Mouse (Mus musculus): ENCODE measurements around the gene Ddx6.
"Not testable (repeated sequence)": the region's sequence is repeated elsewhere in the genome, so short reads cannot be mapped to it uniquely, and the experiment has no call there.

The Ddx6 gene

DNA sequence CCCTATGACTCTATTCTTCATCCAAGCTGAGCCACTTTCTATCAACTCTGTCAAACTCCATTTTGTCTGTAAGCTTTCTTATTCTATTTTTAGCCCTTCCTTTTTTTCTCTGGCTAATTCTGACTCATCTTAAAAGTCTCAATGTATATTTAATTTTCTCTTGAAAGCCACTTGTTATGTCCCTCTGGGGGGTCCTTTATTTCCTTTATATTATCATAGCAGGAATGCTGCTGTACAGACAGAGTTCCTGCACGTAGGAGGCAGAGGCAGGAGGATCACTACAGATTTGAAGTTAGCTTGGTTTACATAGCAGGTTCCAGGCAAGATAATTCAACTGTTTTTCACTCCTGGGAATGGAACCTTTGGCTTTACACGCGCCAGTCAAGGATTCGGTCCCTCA lies 11.5 kb upstream of the Ddx6 start:
- in situ Hi-C loops (cut with MboI; ENCODE audit: low sequenced_read_pairs): no loop called here

DNA sequence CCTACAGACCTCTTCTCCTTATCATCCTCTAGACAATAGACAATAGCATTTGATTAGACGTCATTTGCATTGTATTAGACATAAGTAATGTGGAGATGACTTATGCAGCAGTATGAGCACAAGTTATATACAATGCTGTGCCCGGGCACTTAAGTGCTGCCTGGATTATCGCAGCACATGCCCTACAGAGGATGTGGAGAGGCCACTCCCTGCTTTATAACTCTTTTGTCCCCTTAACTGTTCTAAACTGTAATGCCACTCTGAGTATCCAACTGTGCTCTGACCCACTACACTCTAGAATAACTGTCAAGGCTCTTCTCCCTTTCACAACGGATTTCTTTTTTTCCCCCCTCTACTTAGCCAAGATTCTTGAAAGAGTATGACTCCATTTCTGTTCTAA lies 10.8 kb upstream of the Ddx6 start:
- in situ Hi-C loops (cut with MboI; ENCODE audit: low sequenced_read_pairs): no loop called here

DNA sequence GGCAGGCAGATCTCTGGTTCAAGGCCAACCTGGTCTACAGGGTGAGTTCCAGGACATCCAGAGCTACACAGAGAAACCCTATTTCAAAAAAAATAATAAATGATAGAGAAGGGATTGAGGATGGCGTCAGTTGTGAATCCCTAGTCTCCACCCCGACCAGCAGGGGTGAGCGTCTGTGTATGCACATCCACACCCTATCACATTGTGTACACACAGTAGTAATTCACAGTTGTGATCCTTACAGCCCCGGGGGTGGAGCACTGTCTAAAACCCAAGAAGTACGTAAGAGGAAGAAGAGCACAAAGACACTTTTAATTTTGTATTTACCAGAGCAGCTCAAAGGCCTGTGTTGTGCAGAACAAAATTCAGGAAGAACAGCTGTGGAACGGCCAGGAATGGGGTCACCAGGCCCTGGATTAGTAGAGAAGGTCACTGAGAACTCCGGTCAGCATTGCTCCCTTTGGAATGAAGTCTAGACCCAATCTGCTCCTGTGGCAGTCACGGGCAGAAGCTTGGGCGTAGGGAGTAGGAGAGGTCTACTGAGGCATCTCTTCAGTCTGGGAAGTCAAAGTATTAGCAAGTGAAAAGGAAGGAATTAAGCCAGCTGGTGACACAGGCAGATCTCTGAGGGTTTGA lies 9.7 kb upstream of the Ddx6 start:
- in situ Hi-C loops (cut with MboI; ENCODE audit: low sequenced_read_pairs): no loop called here

DNA sequence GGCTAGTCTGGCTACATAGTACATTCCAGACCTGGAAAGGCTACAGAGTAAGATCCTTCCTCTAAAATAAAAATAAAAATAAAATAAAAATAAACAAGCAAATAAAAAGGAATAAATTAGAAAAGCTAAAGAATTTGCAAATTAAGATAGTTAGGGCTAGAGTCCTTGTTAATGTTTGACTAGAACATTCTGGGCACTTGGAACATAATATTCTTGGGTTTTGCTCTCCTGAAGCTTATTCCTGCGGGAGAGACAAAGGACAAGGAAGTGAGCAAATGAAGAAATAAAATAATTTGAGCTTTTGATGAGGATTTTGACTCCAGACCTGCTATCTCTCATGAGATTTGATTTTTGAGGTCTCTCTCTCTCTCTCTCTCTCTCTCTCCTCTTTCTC lies 9.2 kb upstream of the Ddx6 start:
- in situ Hi-C loops (cut with MboI; ENCODE audit: low sequenced_read_pairs): no loop called here

DNA sequence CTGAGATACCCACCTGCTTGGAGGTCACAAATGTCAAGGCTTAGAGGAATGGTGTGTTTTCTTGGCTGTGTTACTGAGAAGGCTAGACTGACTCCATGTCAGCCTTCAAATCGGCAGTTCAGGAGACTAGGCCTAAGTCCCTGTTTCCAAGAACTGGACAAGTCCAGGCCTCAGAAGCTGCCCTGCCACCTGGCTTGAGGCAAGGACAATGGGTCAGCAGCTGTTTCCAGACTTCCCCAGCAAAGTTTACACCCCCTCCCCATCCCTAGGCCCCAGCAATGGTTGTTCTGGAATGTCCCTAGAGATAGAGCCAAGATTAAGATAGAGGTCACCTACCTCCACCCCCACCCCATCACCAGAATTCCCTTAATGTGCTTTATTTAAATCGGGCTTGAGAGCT lies 7.0 kb upstream of the Ddx6 start:
- in situ Hi-C loops (cut with MboI; ENCODE audit: low sequenced_read_pairs): no loop called here

DNA sequence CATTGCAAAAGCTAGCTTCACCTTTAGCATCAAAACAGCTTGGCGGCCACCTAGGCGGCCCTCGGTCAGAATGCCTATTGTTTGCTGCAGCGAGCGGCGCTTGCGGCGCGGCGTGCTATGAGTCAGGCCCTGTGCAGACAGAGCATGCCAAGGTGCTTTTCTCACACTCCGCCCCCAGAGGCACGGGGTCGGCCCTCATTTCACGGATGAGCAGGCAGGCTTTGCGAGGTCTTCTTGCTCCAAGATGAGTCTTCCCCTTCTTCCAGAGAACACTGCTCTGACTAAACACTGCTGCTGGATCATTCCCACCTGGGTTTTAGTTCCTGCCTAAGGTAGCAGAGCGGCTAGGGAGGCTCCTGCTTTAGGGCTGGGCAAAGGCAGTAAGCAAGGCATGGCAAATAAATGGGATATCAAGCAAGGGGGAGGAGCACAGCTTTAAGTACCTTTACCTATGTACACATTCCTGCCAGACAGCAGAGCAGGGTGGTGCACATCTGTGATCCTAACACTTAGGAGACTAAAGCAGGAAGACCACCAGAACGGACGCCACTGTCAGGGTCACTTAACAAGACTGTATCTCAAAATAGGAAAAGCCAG lies 5.7 kb upstream of the Ddx6 start:
- in situ Hi-C loops (cut with MboI; ENCODE audit: low sequenced_read_pairs): no loop called here

DNA sequence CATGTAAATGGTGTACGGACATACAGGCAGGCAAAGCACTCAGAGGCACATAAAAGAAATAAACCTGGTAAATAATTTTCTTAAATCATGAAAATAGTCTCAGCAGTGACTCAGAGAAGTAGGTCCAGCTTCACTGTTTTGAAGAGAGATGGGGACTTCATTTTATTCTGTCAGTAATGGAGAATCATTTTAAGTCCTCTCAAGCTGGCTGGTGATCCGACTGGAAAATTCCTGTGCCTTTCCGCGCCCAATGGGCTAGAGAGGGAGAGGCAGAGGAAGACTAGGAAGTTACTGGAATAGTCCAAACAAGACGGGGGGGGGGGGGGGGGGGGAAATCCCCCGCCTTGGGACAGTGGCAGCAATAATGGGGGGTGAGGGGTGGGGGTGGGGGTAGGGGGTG lies 5.1 kb upstream of the Ddx6 start:
- in situ Hi-C loops (cut with MboI; ENCODE audit: low sequenced_read_pairs): loop anchor here (10.0 kb wide), 1 partner anchor 75 kb away; no protein-coding TSS in a partner anchor

DNA sequence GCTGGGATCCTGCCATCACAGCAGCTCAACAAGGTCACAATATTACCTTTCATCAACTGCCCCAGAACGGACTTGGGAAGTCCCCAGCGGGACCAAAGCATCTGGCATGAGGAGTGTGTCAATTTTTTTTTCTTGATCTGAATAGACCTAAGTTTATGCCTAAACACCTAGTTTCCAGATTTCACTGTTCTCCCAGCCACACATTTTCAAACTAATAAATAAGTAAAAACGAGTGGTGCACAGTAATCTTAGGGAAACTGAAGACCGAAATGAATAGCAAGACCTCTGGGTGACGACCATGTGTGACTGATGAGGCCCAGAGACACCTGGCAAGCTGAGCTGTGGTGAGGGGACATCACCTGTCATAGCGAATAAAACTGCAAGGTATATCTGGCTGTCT lies 3.9 kb upstream of the Ddx6 start:
- in situ Hi-C loops (cut with MboI; ENCODE audit: low sequenced_read_pairs): loop anchor here (10.0 kb wide), 1 partner anchor 76 kb away; no protein-coding TSS in a partner anchor

DNA sequence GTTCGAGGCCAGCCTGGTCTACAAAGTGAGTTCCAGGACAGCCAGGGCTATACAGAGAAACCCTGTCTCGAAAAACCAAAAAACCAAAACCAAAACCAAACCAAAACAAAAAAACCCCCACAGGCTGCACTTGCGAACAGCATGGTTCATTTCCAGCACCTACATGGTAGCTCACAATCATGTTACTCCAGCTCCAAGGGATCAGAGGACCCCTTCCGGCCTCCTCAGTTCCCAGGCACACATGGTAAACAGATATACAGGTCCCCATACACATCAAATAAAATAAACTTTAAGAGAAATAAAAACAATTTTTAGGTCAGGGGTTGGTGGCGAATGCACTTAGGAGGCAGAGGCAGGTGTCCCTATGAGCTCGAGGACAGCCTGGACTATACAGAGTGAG lies 1.9 kb upstream of the Ddx6 start:
- in situ Hi-C loops (cut with MboI; ENCODE audit: low sequenced_read_pairs): loop anchor here (10.0 kb wide), 1 partner anchor 78 kb away; no protein-coding TSS in a partner anchor

DNA sequence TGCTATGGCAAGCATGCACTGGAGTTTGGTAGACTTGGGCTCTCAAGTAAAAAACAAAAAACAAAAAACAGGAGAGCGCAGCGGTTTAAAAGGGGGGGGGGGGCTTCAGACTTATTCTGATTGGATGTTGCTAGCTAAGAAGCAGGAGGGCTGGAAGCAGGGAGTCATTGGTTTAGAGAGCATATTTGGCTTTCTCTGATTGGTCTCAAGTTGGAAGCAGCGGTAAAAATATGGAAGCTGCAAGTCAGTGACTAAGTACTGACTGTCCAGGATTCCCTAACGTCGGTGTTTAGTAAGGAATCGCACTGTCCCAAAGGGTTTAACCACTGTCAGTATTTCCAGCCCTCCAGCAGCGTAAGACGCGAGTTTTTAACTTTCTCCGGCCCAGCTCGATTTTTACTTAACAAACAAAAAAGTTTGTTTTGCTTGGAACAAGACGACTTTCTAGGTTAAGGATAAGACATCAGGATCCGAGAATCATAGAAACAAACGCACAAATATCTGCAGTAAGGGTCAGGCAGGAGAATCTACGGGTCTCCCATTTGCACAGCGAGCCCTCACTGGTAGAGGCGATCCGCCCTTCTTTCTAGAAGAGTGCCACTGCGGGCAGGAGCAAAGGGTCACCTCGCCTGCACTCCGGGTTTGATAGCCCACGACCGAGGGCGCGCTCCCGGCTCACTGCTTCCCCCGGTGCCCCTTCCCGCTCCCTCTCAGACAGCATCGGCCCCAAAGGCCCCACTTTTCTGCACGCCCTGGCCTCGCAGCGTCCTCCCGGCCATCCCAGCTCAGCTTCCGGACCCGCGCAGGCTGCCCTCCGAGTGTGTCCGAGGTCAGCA lies 1.0 kb upstream of the Ddx6 start:
- in situ Hi-C loops (cut with MboI; ENCODE audit: low sequenced_read_pairs): loop anchor here (10.0 kb wide), 1 partner anchor 79 kb away; no protein-coding TSS in a partner anchor

DNA sequence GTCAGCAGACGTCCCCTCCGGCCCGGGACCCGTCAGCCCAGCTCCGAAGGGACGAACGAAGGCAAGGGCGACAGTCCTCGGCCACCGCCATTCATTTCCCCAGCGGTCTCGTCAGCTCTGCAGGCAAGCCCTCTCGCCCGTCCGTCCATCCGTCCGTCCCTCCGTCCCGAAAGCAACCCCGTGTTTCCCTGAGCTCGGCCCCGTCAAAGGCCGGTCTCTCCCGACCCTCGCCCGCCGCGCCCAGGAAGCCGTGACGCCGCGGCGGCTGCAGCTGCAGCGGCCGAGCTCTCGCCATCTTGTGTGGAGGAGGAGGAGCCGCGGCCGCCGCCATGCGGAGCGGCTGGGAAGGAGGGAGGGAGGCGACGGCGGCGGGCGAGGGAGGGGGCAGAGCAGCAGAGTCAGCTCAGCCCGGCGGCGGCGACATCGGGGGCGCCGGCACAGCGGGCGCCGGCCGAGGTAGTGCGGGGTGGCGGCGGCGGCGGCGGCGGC lies 358 bp upstream of the Ddx6 start:
- in situ Hi-C loops (cut with MboI; ENCODE audit: low sequenced_read_pairs): loop anchor here (10.0 kb wide), 1 partner anchor 80 kb away; no protein-coding TSS in a partner anchor

DNA sequence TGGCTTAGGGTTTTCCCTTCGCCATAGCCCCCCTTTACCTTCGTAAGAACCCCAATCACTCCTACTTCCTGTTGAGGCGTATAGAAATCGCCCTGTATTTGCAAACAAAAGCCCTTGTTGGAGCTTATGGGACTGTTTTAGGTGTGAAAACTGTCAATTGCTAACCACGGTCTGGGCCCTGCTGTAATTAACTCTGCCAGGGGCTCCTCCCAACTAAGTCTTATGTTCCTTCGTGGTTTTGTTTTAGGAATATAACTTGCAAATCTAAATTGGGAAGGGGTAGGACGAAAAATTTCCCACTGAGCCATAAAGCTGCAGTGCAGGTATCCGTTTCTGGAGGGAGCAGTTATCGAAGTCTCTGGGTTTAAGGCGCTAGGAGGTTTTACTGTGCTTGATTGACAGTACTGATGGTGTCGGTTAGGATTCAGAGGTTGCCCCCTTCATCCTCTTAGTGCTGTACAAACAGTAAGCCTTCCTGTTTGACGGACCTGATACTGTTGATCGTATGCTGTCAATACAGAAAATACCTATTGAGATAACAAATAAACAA lies 999 bp downstream of the Ddx6 start:
- in situ Hi-C loops (cut with MboI; ENCODE audit: low sequenced_read_pairs): loop anchor here (10.0 kb wide), 1 partner anchor 81 kb away; no protein-coding TSS in a partner anchor

DNA sequence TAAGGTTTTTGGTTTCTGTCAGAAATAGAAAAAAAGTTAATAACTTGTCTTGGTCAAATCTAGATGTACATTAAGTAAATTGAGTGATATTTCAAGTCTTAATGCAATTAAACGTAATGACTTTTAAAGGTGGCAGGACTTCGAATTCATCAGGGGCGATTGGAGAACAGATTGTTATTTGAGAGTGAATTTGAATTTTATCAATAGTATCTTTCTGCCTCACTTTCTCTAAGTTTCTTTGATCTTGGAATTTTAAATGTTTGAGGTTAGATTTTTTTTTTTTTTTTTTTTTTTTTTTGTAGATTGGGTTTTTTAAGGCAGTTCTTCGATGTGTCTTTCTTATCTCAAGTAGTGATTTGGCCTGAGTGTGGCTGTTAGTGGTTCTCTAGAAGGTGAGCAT lies 2.0 kb downstream of the Ddx6 start:
- in situ Hi-C loops (cut with MboI; ENCODE audit: low sequenced_read_pairs): loop anchor here (10.0 kb wide), 1 partner anchor 82 kb away; no protein-coding TSS in a partner anchor

DNA sequence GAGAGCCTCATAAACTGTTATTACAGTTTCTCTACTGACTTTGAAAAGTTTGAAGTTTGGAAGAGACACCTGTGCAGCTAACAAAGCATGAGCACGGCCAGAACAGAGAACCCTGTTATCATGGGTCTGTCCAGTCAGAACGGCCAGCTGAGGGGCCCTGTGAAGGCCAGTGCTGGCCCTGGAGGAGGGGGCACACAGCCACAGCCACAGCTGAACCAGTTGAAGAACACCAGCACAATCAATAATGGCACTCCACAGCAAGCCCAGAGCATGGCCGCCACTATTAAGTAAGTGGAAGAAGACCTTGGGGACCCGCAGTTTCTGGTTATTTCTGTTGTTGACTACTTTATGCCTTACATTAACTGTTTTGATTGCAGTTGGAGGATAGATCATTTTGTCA lies 2.6 kb downstream of the Ddx6 start:
- in situ Hi-C loops (cut with MboI; ENCODE audit: low sequenced_read_pairs): loop anchor here (10.0 kb wide), 1 partner anchor 83 kb away; no protein-coding TSS in a partner anchor

DNA sequence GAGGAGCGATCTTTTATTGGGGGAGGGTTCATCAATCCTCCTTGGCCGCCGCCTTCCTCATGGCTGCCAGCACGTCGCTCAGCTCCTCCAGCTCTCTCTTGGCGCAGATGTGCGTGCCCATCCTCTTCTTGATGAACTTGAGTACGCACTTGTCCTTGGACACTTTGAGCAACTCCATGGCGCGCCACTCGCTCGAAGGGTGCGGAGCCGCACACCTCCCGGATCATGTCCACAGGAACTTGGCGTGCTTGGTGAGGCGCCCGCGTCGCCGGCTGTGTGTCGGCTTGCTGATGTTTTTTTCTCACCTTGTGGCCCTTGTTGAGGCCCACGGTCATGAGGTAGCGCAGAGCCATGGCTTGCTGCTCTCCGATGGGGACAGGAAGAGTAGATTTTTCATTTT lies 5.7 kb downstream of the Ddx6 start:
- in situ Hi-C loops (cut with MboI; ENCODE audit: low sequenced_read_pairs): no loop called here

DNA sequence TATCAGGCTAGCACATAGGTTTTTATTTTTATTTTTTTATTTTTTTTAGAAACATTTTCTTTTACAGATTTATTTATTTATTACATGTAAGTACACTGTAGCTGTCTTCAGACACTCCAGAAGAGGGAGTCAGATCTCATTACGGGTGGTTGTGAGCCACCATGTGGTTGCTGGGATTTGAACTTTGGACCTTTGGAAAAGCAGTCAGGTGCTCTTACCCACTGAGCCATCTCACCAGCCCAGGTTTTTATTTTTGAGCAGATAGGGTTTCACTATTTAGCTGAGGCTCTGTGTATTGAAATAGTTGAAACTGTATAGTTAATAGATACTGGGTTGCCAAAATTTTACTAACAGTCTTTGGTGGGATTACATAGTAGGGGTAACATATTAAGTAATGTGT lies 8.4 kb downstream of the Ddx6 start:
- in situ Hi-C loops (cut with MboI; ENCODE audit: low sequenced_read_pairs): not testable (repeated sequence)

DNA sequence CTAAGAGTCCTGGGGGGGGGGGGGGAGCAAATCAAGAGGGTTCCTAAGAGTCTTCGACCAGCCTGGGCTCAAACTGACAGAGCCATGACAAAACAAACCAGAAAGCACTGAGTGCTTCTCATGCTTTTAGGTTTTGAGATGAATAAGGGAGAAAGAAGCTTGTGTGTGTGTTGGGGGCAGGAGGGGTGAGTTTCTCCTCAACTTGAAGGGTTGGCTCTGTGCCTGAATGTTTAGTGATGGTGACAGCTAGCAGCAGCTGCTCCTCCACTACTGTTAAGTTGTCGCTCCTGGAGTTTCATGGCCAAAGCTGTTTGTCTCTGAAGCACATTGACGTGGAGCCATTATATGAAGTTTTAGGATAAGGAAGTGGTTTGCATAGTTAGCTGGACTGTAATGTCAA lies 16.4 kb downstream of the Ddx6 start:
- in situ Hi-C loops (cut with MboI; ENCODE audit: low sequenced_read_pairs): no loop called here

DNA sequence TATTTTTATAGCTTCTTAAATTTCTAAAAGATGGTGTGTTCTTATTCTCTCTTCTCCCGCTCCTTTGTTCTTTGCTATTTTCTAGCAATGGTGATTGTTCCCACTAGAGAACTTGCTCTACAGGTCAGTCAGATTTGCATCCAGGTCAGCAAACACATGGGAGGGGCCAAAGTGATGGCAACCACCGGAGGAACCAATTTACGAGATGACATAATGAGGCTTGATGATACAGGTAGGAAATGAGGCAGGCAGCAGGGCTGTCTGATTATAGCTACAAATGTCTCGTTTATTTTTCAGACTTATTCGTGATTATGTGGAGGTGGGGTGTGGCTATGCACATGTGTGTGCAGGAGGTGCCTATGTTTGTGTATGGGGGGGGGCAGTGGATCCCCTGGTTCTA lies 19.7 kb downstream of the Ddx6 start:
- in situ Hi-C loops (cut with MboI; ENCODE audit: low sequenced_read_pairs): no loop called here

DNA sequence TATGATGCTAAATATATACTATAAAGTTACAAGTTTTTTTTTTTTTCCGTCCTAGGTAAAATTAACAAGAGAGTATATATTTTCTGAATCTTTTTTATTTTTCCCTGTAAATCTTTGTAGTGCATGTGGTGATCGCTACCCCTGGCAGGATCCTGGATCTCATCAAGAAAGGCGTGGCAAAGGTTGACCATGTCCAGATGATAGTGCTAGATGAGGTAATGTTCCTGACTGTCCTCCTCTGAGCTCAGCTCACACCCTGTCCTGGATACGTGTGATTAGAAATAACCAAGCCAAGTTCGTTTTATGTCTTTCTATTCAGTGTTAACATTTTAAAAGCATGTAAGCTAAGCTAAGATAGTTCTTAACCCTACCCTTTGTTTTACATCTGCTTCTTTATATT lies 21.6 kb downstream of the Ddx6 start:
- in situ Hi-C loops (cut with MboI; ENCODE audit: low sequenced_read_pairs): no loop called here

DNA sequence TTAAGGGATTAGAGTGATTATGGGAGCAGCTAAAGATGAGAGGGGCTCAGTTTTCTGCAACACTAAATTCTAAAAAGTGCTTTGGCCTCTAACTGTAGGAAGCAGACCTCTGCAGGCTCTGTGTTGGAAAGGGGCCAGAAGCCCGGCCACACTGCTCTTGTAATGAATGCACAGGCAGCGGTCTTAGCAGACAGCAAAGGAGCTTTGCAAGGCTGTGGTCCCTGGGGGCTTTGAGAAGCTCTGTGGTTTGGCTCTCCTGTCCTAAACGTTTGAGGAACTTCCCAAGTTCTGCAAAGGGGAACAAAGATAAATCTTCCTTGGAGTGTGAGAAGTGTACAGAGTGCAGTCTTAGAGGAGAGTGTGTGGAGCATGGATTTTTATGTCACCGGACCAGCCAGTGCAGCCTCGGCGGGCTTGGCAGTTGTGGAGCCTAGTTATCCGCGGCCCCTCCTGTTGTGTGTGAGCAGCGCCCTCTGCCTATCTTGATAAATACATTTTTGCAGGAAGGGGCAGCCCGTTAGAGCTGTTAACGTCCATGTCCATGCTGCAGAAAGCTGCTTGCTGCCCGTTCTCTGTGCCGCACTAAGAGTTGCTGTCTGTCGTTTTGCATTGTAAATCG lies 33.0 kb downstream of the Ddx6 start:
- in situ Hi-C loops (cut with MboI; ENCODE audit: low sequenced_read_pairs): no loop called here

DNA sequence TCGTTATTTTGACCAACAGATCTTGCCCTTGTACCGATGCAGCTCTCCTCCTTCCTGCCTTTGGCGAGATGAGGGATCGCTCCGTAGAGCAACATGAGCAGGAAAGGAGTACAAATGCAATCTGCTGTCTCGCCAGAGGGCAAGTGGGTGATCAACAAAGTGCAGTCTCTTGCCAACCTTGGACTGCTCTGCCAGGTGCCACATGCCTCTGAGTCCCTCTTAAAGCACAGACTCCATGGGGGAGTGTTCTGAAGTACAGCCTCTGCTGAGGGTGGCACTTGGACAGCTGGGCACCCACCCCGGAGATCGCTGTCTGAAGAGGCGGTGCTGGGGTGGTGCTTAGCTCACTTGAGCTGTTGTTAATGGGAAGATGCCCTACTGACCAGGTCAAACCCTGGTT lies 34.0 kb downstream of the Ddx6 start:
- in situ Hi-C loops (cut with MboI; ENCODE audit: low sequenced_read_pairs): not testable (repeated sequence)

Measured in CH12F3 (cell line).